Mouse (Mus musculus): Measurements from ENCODE around the gene Retreg3. TPM values are rescaled to one million over a fixed set of nuclear protein-coding genes. Genes with fewer than 3 reads are reported as not detected.

Retreg3 gene
- polyA plus RNA-seq, 1 experiment from 2014 or later: 13.1 TPM

- H3K4me2 ChIP-seq (ENCODE audit: low read length): no peak overlapping the region
- no peak overlapping the region for H3K27ac ChIP-seq (replicated peaks; ENCODE audit: low read depth, low read length)
- peaks cover 13% of the 10 kb centered on the region for H3K4me1 ChIP-seq (ENCODE audit: control insufficient read depth, insufficient read depth, low read length)
- ATAC-seq (ENCODE audit: low FRiP score, low TSS enrichment) (no peak), DNase-seq (no peak)
- H3K9me3 ChIP-seq (ENCODE audit: control insufficient read depth, low read length): no peaks in the 10 kb centered on the region
- no peaks in the 10 kb centered on the region for H3K27me3 ChIP-seq (ENCODE audit: control insufficient read depth, insufficient read depth, low read length)
- 80% methylated on average over 2 of the region's 2 CpGs for WGBS
- no peak overlapping the region for H3K9ac ChIP-seq (replicated peaks; ENCODE audit: low read length)
- no peak overlapping the region for H3K4me3 ChIP-seq (replicated peaks; ENCODE audit: low read depth, low read length)
- 0 out of 2 replicates have a peak, but pooled peaks cover 5% of the 10 kb centered on the region for H3K36me3 ChIP-seq (ENCODE audit: control insufficient read depth, insufficient read depth, low read length)
Measured at GRCm38 (mm10) chr11:101115564-101115963, 4.1 kb downstream of the Retreg3 start.

GRCm38 (mm10) chr11:101112186-101112585 lies 7.5 kb downstream of the Retreg3 start:
- H3K9me3 ChIP-seq (ENCODE audit: control insufficient read depth, low read length): no peaks in the 10 kb centered on the region
- ATAC-seq (ENCODE audit: low FRiP score, low TSS enrichment): no peak
- H3K27me3 ChIP-seq (ENCODE audit: control insufficient read depth, insufficient read depth, low read length): no peaks in the 10 kb centered on the region
- no peak overlapping the region for H3K27ac ChIP-seq (replicated peaks; ENCODE audit: low read depth, low read length)
- H3K4me2 ChIP-seq (ENCODE audit: low read length): no peak overlapping the region
- no peak overlapping the region for H3K9ac ChIP-seq (replicated peaks; ENCODE audit: low read length)
- 0 out of 2 replicates have a peak, but pooled peaks cover 4% of the 10 kb centered on the region for H3K36me3 ChIP-seq (ENCODE audit: control insufficient read depth, insufficient read depth, low read length)
- H3K4me1 ChIP-seq (ENCODE audit: control insufficient read depth, insufficient read depth, low read length): no peaks in the 10 kb centered on the region
- 93% methylated on average over 3 of the region's 3 CpGs for WGBS
- no peak for DNase-seq
- H3K4me3 ChIP-seq (replicated peaks; ENCODE audit: low read depth, low read length): no peak overlapping the region

GRCm38 (mm10) chr11:101111178-101111577 lies 8.5 kb downstream of the Retreg3 start:
- Histone ChIP-seq H3K36me3 (ENCODE audit: control insufficient read depth, insufficient read depth, low read length) (no peaks in the 10 kb centered on the region), H3K9me3 (ENCODE audit: control insufficient read depth, low read length) (no peaks in the 10 kb centered on the region), H3K4me1 (ENCODE audit: control insufficient read depth, insufficient read depth, low read length) (no peaks in the 10 kb centered on the region), H3K4me3 (replicated peaks; ENCODE audit: low read depth, low read length) (no peak overlapping the region), H3K4me2 (ENCODE audit: low read length) (no peak overlapping the region), H3K9ac (replicated peaks; ENCODE audit: low read length) (no peak overlapping the region), H3K27me3 (ENCODE audit: control insufficient read depth, insufficient read depth, low read length) (no peaks in the 10 kb centered on the region), H3K27ac (replicated peaks; ENCODE audit: low read depth, low read length) (no peak overlapping the region)
- WGBS: 92% methylated on average over 4 of the region's 4 CpGs
- ATAC-seq (ENCODE audit: low FRiP score, low TSS enrichment) (no peak), DNase-seq (no peak)

GRCm38 (mm10) chr11:101110708-101111107 lies 9.0 kb downstream of the Retreg3 start:
- no peak overlapping the region for H3K27ac ChIP-seq (replicated peaks; ENCODE audit: low read depth, low read length)
- H3K9ac ChIP-seq (replicated peaks; ENCODE audit: low read length): no peak overlapping the region
- DNase-seq (no peak), ATAC-seq (ENCODE audit: low FRiP score, low TSS enrichment) (no peak)
- no peaks in the 10 kb centered on the region for H3K4me1 ChIP-seq (ENCODE audit: control insufficient read depth, insufficient read depth, low read length)
- H3K27me3 ChIP-seq (ENCODE audit: control insufficient read depth, insufficient read depth, low read length): no peaks in the 10 kb centered on the region
- H3K36me3 ChIP-seq (ENCODE audit: control insufficient read depth, insufficient read depth, low read length): no peaks in the 10 kb centered on the region
- no peaks in the 10 kb centered on the region for H3K9me3 ChIP-seq (ENCODE audit: control insufficient read depth, low read length)
- no peak overlapping the region for H3K4me3 ChIP-seq (replicated peaks; ENCODE audit: low read depth, low read length)
- no peak overlapping the region for H3K4me2 ChIP-seq (ENCODE audit: low read length)
- WGBS: 71% methylated on average over 5 of the region's 5 CpGs

- Histone ChIP-seq H3K4me3 (replicated peaks; ENCODE audit: low read depth, low read length) (no peak overlapping the region), H3K9ac (replicated peaks; ENCODE audit: low read length) (no peak overlapping the region), H3K36me3 (ENCODE audit: control insufficient read depth, insufficient read depth, low read length) (peaks cover 9% of the 10 kb centered on the region), H3K4me1 (ENCODE audit: control insufficient read depth, insufficient read depth, low read length) (no peaks in the 10 kb centered on the region), H3K27ac (replicated peaks; ENCODE audit: low read depth, low read length) (no peak overlapping the region), H3K27me3 (ENCODE audit: control insufficient read depth, insufficient read depth, low read length) (no peaks in the 10 kb centered on the region), H3K9me3 (ENCODE audit: control insufficient read depth, low read length) (no peaks in the 10 kb centered on the region), H3K4me2 (ENCODE audit: low read length) (no peak overlapping the region)
- ATAC-seq (ENCODE audit: low FRiP score, low TSS enrichment) (no peak), DNase-seq (no peak)
- WGBS: 46% methylated on average over 4 of the region's 4 CpGs
Measured at GRCm38 (mm10) chr11:101109351-101109750, 10.3 kb downstream of the Retreg3 start.

GRCm38 (mm10) chr11:101103011-101103410 lies 16.7 kb downstream of the Retreg3 start:
- no peak overlapping the region for H3K27ac ChIP-seq (replicated peaks; ENCODE audit: low read depth, low read length)
- ATAC-seq (ENCODE audit: low FRiP score, low TSS enrichment) (no peak), DNase-seq (no peak)
- H3K4me1 ChIP-seq (ENCODE audit: control insufficient read depth, insufficient read depth, low read length): no peaks in the 10 kb centered on the region
- H3K36me3 ChIP-seq (ENCODE audit: control insufficient read depth, insufficient read depth, low read length): peaks cover 71% of the 10 kb centered on the region
- no peaks in the 10 kb centered on the region for H3K27me3 ChIP-seq (ENCODE audit: control insufficient read depth, insufficient read depth, low read length)
- no peak overlapping the region for H3K4me3 ChIP-seq (replicated peaks; ENCODE audit: low read depth, low read length)
- no peak overlapping the region for H3K4me2 ChIP-seq (ENCODE audit: low read length)
- WGBS: 94% methylated on average over 5 of the region's 5 CpGs
- no peak overlapping the region for H3K9ac ChIP-seq (replicated peaks; ENCODE audit: low read length)
- H3K9me3 ChIP-seq (ENCODE audit: control insufficient read depth, low read length): no peaks in the 10 kb centered on the region

GRCm38 (mm10) chr11:101098231-101098630 lies 21.5 kb downstream of the Retreg3 start:
- no peaks in the 10 kb centered on the region for H3K9me3 ChIP-seq (ENCODE audit: control insufficient read depth, low read length)
- 93% methylated on average over 8 of the region's 8 CpGs for WGBS
- H3K36me3 ChIP-seq (ENCODE audit: control insufficient read depth, insufficient read depth, low read length): peaks cover 75% of the 10 kb centered on the region
- H3K4me2 ChIP-seq (ENCODE audit: low read length): no peak overlapping the region
- no peak overlapping the region for H3K27ac ChIP-seq (replicated peaks; ENCODE audit: low read depth, low read length)
- no peaks in the 10 kb centered on the region for H3K27me3 ChIP-seq (ENCODE audit: control insufficient read depth, insufficient read depth, low read length)
- no peak for ATAC-seq (ENCODE audit: low FRiP score, low TSS enrichment)
- H3K4me1 ChIP-seq (ENCODE audit: control insufficient read depth, insufficient read depth, low read length): 0 out of 2 replicates have a peak, but pooled peaks cover 8% of the 10 kb centered on the region
- no peak overlapping the region for H3K9ac ChIP-seq (replicated peaks; ENCODE audit: low read length)
- H3K4me3 ChIP-seq (replicated peaks; ENCODE audit: low read depth, low read length): no peak overlapping the region
- DNase-seq: no peak

GRCm38 (mm10) chr11:101095314-101096024 lies 24.2 kb downstream of the Retreg3 start, which contains the start of gene Psmc3ip:
Gene Psmc3ip, minus strand, starts transcription at chr11:101095436.
- peak; percentile 97 for DNase-seq
- peak within 1 kb of the TSS; percentile 92 for H3K4me2 ChIP-seq (ENCODE audit: low read length)
- ATAC-seq (ENCODE audit: low FRiP score, low TSS enrichment): peak; percentile 96
- peak within 1 kb of the TSS; percentile 65 for H3K9ac ChIP-seq (replicated peaks; ENCODE audit: low read length)
- H3K4me1 ChIP-seq (ENCODE audit: control insufficient read depth, insufficient read depth, low read length): 0 out of 2 replicates have a peak, but pooled peaks cover 8% of the 10 kb centered on the region
- peaks cover 75% of the 10 kb centered on the region for H3K36me3 ChIP-seq (ENCODE audit: control insufficient read depth, insufficient read depth, low read length)
- WGBS: under 1% methylated on average over 43 of the region's 43 CpGs
- H3K27me3 ChIP-seq (ENCODE audit: control insufficient read depth, insufficient read depth, low read length): no peaks in the 10 kb centered on the region
- peak within 1 kb of the TSS; percentile 84 for H3K27ac ChIP-seq (replicated peaks; ENCODE audit: low read depth, low read length)
- no peaks in the 10 kb centered on the region for H3K9me3 ChIP-seq (ENCODE audit: control insufficient read depth, low read length)
- H3K4me3 ChIP-seq (replicated peaks; ENCODE audit: low read depth, low read length): peak within 1 kb of the TSS; percentile 72

GRCm38 (mm10) chr11:101094930-101095313 lies 24.8 kb downstream of the Retreg3 start:
- H3K27me3 ChIP-seq (ENCODE audit: control insufficient read depth, insufficient read depth, low read length): no peaks in the 10 kb centered on the region
- H3K36me3 ChIP-seq (ENCODE audit: control insufficient read depth, insufficient read depth, low read length): peaks cover 75% of the 10 kb centered on the region
- peak overlapping the region; percentile 92 for H3K4me2 ChIP-seq (ENCODE audit: low read length)
- ATAC-seq (ENCODE audit: low FRiP score, low TSS enrichment) (no peak; the same call in 1 of the 2 replicates), DNase-seq (no peak)
- H3K9me3 ChIP-seq (ENCODE audit: control insufficient read depth, low read length): no peaks in the 10 kb centered on the region
- under 1% methylated on average over 18 of the region's 18 CpGs for WGBS
- H3K27ac ChIP-seq (replicated peaks; ENCODE audit: low read depth, low read length): peak overlapping the region; percentile 84; the same call in 1 of the 2 replicates
- H3K4me3 ChIP-seq (replicated peaks; ENCODE audit: low read depth, low read length): peak overlapping the region; percentile 72
- H3K9ac ChIP-seq (replicated peaks; ENCODE audit: low read length): peak overlapping the region; percentile 65
- 0 out of 2 replicates have a peak, but pooled peaks cover 8% of the 10 kb centered on the region for H3K4me1 ChIP-seq (ENCODE audit: control insufficient read depth, insufficient read depth, low read length)
